Mouse (Mus musculus) kidney, adult 2 months (tissue): ENCODE data around the gene Dpm1. TPM values are rescaled to one million over a fixed set of nuclear protein-coding genes. Genes with fewer than 3 reads are reported as not detected.

Experiments
- DNase-seq: peaks from one replicate; pipeline ENCODE4 v3.0.0; 2021
- H3K27ac ChIP-seq: fragments of 200-500 bp; 2 replicates; pipeline ENCODE4 v1.5.1; 2012; ENCODE audit warnings: low read depth, low read length, control low read depth, inconsistent platforms; ENCODE audit not compliant: insufficient read depth
- H3K27me3 ChIP-seq: fragments of 200-500 bp; replicated peaks from 2 replicates; pipeline ENCODE4 v1.6.1; 2012; ENCODE audit warnings: mild to moderate bottlenecking, moderate library complexity, low read length, inconsistent platforms; ENCODE audit not compliant: control insufficient read depth, insufficient read depth
- H3K36me3 ChIP-seq: fragments of 200-500 bp; 2 replicates; pipeline ENCODE4 v1.6.1; 2012; ENCODE audit warnings: mild to moderate bottlenecking, moderate library complexity, low read length, inconsistent platforms; ENCODE audit not compliant: control insufficient read depth, insufficient read depth
- H3K4me1 ChIP-seq: fragments of 200-500 bp; 2 replicates; pipeline ENCODE4 v1.6.1; 2011; ENCODE audit warnings: low read length; ENCODE audit not compliant: control insufficient read depth, insufficient read depth
- H3K4me3 ChIP-seq: fragments of 200-500 bp; 2 replicates; pipeline ENCODE4 v1.5.1; 2011; ENCODE audit warnings: mild to moderate bottlenecking, low read depth, low read length, control low read depth; ENCODE audit not compliant: insufficient read depth
- CTCF ChIP-seq: fragments of 200-500 bp; conservative IDR thresholded peaks from 2 replicates; pipeline ENCODE4 v1.5.1; 2011; ENCODE audit warnings: low read depth, mild to moderate bottlenecking, control low read depth, low read length, moderate library complexity, mixed read lengths; ENCODE audit not compliant: insufficient read depth, insufficient read length
- POLR2A ChIP-seq: fragments of 200-500 bp; IDR thresholded peaks from one replicate; pipeline ENCODE4 v1.6.1; 2011; ENCODE audit warnings: low read depth, low read length, control low read depth
- WGBS: fragments of 180-500 bp; shearing (Covaris S2); methylation state at CpG from one replicate; pipeline ENCODE4 v1.1.7; 2018; 5-methylcytosine and 5-hydroxymethylcytosine counted together
- polyA plus RNA-seq: library from polyadenylated mRNA; depleted of rRNA; stranded (reverse); fragments of >200 nt; gene quantifications from 2 replicates; pipeline ENCODE4 v1.2.3, GENCODE M21; 2012

The Dpm1 gene
- polyA plus RNA-seq, 1 experiment: 36.6 TPM

DNA sequence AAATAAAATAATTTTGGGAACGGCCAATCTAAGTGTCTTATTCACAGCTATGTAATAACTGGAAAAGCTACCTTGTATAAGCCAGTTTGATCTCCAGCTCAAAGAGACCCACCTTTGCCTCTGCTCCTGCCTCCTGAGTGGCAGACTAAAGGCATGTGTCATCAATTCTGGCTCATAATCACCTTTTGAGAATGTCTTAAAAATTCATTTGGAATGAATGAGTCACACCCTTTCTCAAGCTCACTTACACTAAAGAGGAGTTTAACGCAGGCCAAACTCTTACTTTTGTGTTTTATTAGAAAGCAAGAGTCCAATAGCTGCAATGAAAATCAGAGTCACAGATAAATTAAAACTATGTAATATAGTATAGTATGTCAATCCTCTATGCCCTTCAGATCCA, 38.5 kb downstream of the Dpm1 start:
- Histone ChIP-seq H3K36me3 (no peaks in the 10 kb centered on the region; the same call in 1 of the 2 replicates), H3K27ac (no peak overlapping the region)

DNA sequence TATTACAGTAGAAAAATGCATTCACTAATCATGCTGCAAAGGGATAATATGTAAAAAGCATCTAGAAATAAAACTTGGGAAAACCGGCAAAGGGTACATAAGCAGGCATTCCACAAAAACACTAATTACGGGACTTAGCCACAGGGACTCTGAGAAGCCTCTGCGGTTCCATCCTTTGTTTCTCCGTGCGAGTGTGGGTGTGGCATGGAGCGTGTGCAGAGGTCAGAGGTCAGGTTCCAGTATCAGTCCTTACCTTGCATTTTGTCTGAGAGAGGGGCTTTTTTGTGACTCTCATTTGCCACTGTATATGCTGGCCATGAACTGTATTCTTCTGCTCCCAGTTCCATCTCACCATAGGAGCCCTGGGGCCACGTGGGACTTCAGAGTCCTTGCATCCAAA, 54.4 kb downstream of the Dpm1 start:
- no peak overlapping the region for H3K27ac ChIP-seq
- TF ChIP-seq CTCF (no peak), POLR2A (no peak)
- H3K4me1 ChIP-seq: no peaks in the 10 kb centered on the region
- WGBS: 53% methylated on average over 7 of the region's 7 CpGs
- H3K27me3 ChIP-seq: no peaks in the 10 kb centered on the region
- DNase-seq: no peak
- no peak overlapping the region for H3K4me3 ChIP-seq
- no peaks in the 10 kb centered on the region; the same call in 1 of the 2 replicates for H3K36me3 ChIP-seq

More for the DNA sequence above, 38.5 kb downstream of the Dpm1 start:
- Histone ChIP-seq H3K27me3 (no peaks in the 10 kb centered on the region), H3K4me1 (peaks cover 42% of the 10 kb centered on the region), H3K4me3 (no peak overlapping the region)
- DNase-seq: no peak
- no peak for TF ChIP-seq CTCF
- TF ChIP-seq POLR2A: no peak
- WGBS: 75% methylated on average over 2 of the region's 2 CpGs

DNA sequence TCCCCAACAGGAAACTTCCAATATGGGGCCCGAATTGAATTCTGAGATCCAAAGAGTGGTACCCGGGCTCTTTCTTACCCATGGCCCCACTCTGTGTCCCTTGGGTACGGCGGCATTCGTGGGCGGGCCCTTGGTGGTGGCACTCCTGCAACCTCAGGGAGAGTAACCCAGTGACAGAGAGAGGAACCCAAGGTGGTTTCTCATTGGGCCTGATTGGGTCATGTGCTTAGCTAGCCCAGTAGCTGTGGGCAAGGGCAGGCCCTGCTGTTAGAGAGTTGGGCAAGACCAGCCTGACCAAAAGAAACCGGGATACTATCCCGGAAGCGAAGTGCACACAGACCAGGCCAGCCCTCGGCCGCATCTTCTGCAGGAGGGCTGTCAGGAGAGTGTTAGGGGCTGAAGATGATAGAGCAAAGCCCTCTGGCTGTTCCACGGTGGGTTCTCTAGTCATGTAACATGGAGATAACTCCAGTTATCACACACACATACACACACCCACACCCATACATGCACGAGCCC, 60.2 kb downstream of the Dpm1 start:
- DNase-seq: peak; percentile 90
- Histone ChIP-seq H3K4me3 (peak overlapping the region; percentile 32), H3K27ac (peak overlapping the region; percentile 52; the same call in 1 of the 2 replicates), H3K27me3 (no peaks in the 10 kb centered on the region), H3K4me1 (peaks cover 17% of the 10 kb centered on the region; the same call in 1 of the 2 replicates), H3K36me3 (no peaks in the 10 kb centered on the region)
- 13% methylated on average over 13 of the region's 13 CpGs for WGBS
- TF ChIP-seq POLR2A (no peak), CTCF (no peak)

- H3K27me3 ChIP-seq: no peaks in the 10 kb centered on the region
- no peak for DNase-seq
- no peaks in the 10 kb centered on the region for H3K36me3 ChIP-seq
- peak overlapping the region; percentile 52 for H3K27ac ChIP-seq
- H3K4me3 ChIP-seq: peak overlapping the region; percentile 32
- peaks cover 17% of the 10 kb centered on the region; the same call in 1 of the 2 replicates for H3K4me1 ChIP-seq
- WGBS: 17% methylated on average over 9 of the region's 9 CpGs
- no peak for TF ChIP-seq POLR2A
- no peak for TF ChIP-seq CTCF
These were observed 60.6 kb downstream of the Dpm1 start for GRCm38 (mm10) chr2:168169800-168170113.

GRCm38 (mm10) chr2:168168892-168169799, 61.2 kb downstream of the Dpm1 start:
- DNase-seq: peak; percentile 79
- H3K4me1 ChIP-seq: peaks cover 17% of the 10 kb centered on the region; the same call in 1 of the 2 replicates
- 45% methylated on average over 9 of the region's 9 CpGs for WGBS
- no peak overlapping the region for H3K4me3 ChIP-seq
- TF ChIP-seq CTCF (no peak), POLR2A (no peak)
- no peaks in the 10 kb centered on the region for H3K27me3 ChIP-seq
- H3K36me3 ChIP-seq: no peaks in the 10 kb centered on the region
- peak overlapping the region; percentile 52 for H3K27ac ChIP-seq

DNA sequence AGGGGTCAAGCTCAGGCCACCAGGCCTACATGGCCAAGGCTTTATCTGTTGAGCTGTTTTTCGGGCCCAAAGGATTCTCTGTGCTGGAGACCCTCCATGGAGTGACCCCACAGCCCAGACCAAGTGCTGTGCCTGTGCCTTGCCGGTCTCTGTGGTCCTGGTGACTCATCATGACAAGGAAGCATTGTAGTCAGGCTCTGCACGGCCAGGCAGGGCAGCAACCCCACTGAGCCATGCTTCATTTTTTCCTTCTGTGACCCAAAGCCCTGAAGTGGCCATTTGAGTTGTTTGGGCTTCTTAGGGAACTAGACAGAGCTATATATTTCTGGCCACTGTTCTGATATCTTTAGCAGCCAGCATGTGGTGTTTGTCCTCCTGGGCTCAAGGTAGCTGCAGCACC, 62.6 kb downstream of the Dpm1 start:
- no peak overlapping the region for H3K4me3 ChIP-seq
- H3K27ac ChIP-seq: no peak overlapping the region
- WGBS: 78% methylated on average over 3 of the region's 3 CpGs
- TF ChIP-seq POLR2A (no peak), CTCF (no peak)
- no peaks in the 10 kb centered on the region for H3K27me3 ChIP-seq
- no peaks in the 10 kb centered on the region for H3K36me3 ChIP-seq
- H3K4me1 ChIP-seq: peaks cover 17% of the 10 kb centered on the region; the same call in 1 of the 2 replicates
- DNase-seq: no peak
